Mouse (Mus musculus) stomach, embryonic 16.5 days (tissue): ENCODE results near the gene Hivep1. TPM values are rescaled to one million over a fixed set of nuclear protein-coding genes. Genes with fewer than 3 reads are reported as not detected.

Experiments used
- ATAC-seq: fragments of 200-750 bp; cut with Nextera tagmentation; 2 replicates; pipeline ENCODE4 v1.8.0; 2017; ENCODE audit warnings: moderate number of reproducible peaks, moderate TSS enrichment; ENCODE audit not compliant: insufficient read depth, low FRiP score
- H3K27ac ChIP-seq: fragments of 300-500 bp; sonication (generic); 2 replicates; pipeline ENCODE4 v1.5.1; 2014; ENCODE audit warnings: low read length
- H3K27me3 ChIP-seq: fragments of 300-500 bp; sonication (generic); 2 replicates; pipeline ENCODE4 v1.6.1; 2014; ENCODE audit warnings: low read length, control low read depth, mixed read lengths; ENCODE audit not compliant: control insufficient read depth, insufficient read depth
- H3K36me3 ChIP-seq: fragments of 300-500 bp; sonication (generic); 2 replicates; pipeline ENCODE4 v1.6.1; 2014; ENCODE audit warnings: low read length; ENCODE audit not compliant: control insufficient read depth, insufficient read depth
- H3K4me1 ChIP-seq: fragments of 300-500 bp; sonication (generic); 2 replicates; pipeline ENCODE4 v1.6.1; 2014; ENCODE audit warnings: low read length, control low read depth, mixed read lengths; ENCODE audit not compliant: control insufficient read depth, insufficient read depth
- H3K4me2 ChIP-seq: fragments of 300-500 bp; sonication (generic); 2 replicates; pipeline ENCODE4 v1.6.1; 2014; ENCODE audit warnings: low read depth, low read length, mixed read lengths
- H3K4me3 ChIP-seq: fragments of 300-500 bp; sonication (generic); replicated peaks from 2 replicates; pipeline ENCODE4 v1.5.1; 2014; ENCODE audit warnings: mild to moderate bottlenecking, low read length
- H3K9ac ChIP-seq: fragments of 300-500 bp; sonication (generic); 2 replicates; pipeline ENCODE4 v1.6.1; 2014; ENCODE audit warnings: low read length
- H3K9me3 ChIP-seq: fragments of 300-500 bp; sonication (generic); replicated peaks from 2 replicates; pipeline ENCODE4 v1.6.1; 2016; ENCODE audit warnings: low read length, control low read depth; ENCODE audit not compliant: control insufficient read depth
- WGBS: fragments of 180-500 bp; shearing (Covaris S2); extraction: QIAGEN DNeasy Blood & Tissue Kit; methylation state at CpG from one replicate; pipeline ENCODE4 v1.1.7; 2014; 5-methylcytosine and 5-hydroxymethylcytosine counted together
- polyA plus RNA-seq: library from polyadenylated mRNA; unstranded; fragments of >200 nt; fragmentation: Nextera tagmentation; extraction: Ambion mirVana; gene quantifications from 2 replicates; pipeline ENCODE4 v1.2.1, GENCODE M21; 2015

Gene Hivep1
- polyA plus RNA-seq, 1 experiment from 2014 or later, result 7.0 TPM

GRCm38 (mm10) chr13:42222401-42222800, 170.6 kb downstream of the Hivep1 start:
- Histone ChIP-seq H3K36me3 (no peaks in the 10 kb centered on the region), H3K27ac (no peak overlapping the region), H3K9ac (no peak overlapping the region), H3K4me1 (no peaks in the 10 kb centered on the region), H3K9me3 (no peaks in the 10 kb centered on the region), H3K4me2 (no peak overlapping the region), H3K27me3 (no peaks in the 10 kb centered on the region), H3K4me3 (no peak overlapping the region)
- WGBS, result 87% methylated on average over 7 of the region's 7 CpGs
- no peak for ATAC-seq

GRCm38 (mm10) chr13:42228849-42229248, 177.0 kb downstream of the Hivep1 start:
- Histone ChIP-seq H3K4me1 (no peaks in the 10 kb centered on the region), H3K27ac (no peak overlapping the region), H3K9ac (no peak overlapping the region), H3K9me3 (no peaks in the 10 kb centered on the region), H3K27me3 (no peaks in the 10 kb centered on the region), H3K36me3 (no peaks in the 10 kb centered on the region), H3K4me2 (no peak overlapping the region), H3K4me3 (no peak overlapping the region)
- no peak for ATAC-seq
- WGBS, result 77% methylated on average over 10 of the region's 10 CpGs

- no peaks in the 10 kb centered on the region for H3K36me3 ChIP-seq
- H3K9ac ChIP-seq, result no peak overlapping the region
- H3K9me3 ChIP-seq, result no peaks in the 10 kb centered on the region
- no peaks in the 10 kb centered on the region for H3K4me1 ChIP-seq
- no peak overlapping the region for H3K27ac ChIP-seq
- 67% methylated on average over 9 of the region's 9 CpGs for WGBS
- H3K4me2 ChIP-seq, result no peak overlapping the region
- H3K4me3 ChIP-seq, result no peak overlapping the region
- no peaks in the 10 kb centered on the region for H3K27me3 ChIP-seq
- no peak for ATAC-seq
Observed at GRCm38 (mm10) chr13:42233741-42234419, 182.1 kb downstream of the Hivep1 start.

GRCm38 (mm10) chr13:42238520-42238919, 186.7 kb downstream of the Hivep1 start:
- no peak for ATAC-seq
- no peak overlapping the region for H3K27ac ChIP-seq

GRCm38 (mm10) chr13:42242131-42242530, 190.3 kb downstream of the Hivep1 start:
- no peaks in the 10 kb centered on the region for H3K36me3 ChIP-seq
- no peak overlapping the region for H3K9ac ChIP-seq
- no peak overlapping the region for H3K4me2 ChIP-seq
- no peak overlapping the region for H3K4me3 ChIP-seq
- ATAC-seq, result no peak
- H3K4me1 ChIP-seq, result no peaks in the 10 kb centered on the region
- no peaks in the 10 kb centered on the region for H3K9me3 ChIP-seq
- no peak overlapping the region for H3K27ac ChIP-seq
- no peaks in the 10 kb centered on the region for H3K27me3 ChIP-seq
- WGBS, result 53% methylated on average over 3 of the region's 3 CpGs

More at GRCm38 (mm10) chr13:42238520-42238919, 186.7 kb downstream of the Hivep1 start:
- Histone ChIP-seq H3K9ac (no peak overlapping the region), H3K36me3 (no peaks in the 10 kb centered on the region), H3K27me3 (no peaks in the 10 kb centered on the region), H3K4me2 (no peak overlapping the region), H3K9me3 (no peaks in the 10 kb centered on the region), H3K4me3 (no peak overlapping the region), H3K4me1 (no peaks in the 10 kb centered on the region)
- 68% methylated on average over 3 of the region's 3 CpGs for WGBS

Other genes starting within 250 kb of the Hivep1 start
- gene Adtrp, start 204.3 kb upstream of the Hivep1 start, polyA plus RNA-seq, result 5.6 and 8.3 TPM in 2 replicates
- 4.6 and 6.6 TPM in 2 replicates for gene Edn1, start 249.5 kb downstream of the Hivep1 start, polyA plus RNA-seq